In genomic region chr15:9073067-9073608, GRCm38 (mm10) we compare ENCODE assay signal across 8 mouse cellular contexts. TPM values are rescaled to one million over a fixed set of nuclear protein-coding genes. Genes with fewer than 3 reads are reported as not detected.
DNase-seq lines count a peak whose midpoint lies in the region; ATAC-seq and TF ChIP-seq lines count a peak whose summit lies in the region.

No protein-coding gene starts in this region.

- no peak for TF ChIP-seq POLR2A in small intestine, adult 2 months (IDR thresholded peaks at IDR 0.05; ENCODE audit: low read depth, low read length)

- 21% methylated on average over 12 of the region's 12 CpGs for WGBS in lung, postnatal 0 days
- 65% methylated on average over 12 of the region's 12 CpGs for WGBS in forebrain, embryonic 11.5 days
- 52% methylated on average over 12 of the region's 12 CpGs for WGBS in limb, embryonic 11.5 days
- WGBS in small intestine, adult 2 months: 7% methylated on average over 12 of the region's 12 CpGs

- peak overlapping the region; percentile 86 for H3K4me2 ChIP-seq in lung, postnatal 0 days (replicated peaks; ENCODE audit: low read depth, low read length)
- H3K4me2 ChIP-seq in forebrain, embryonic 11.5 days (ENCODE audit: low read depth, low read length, severe bottlenecking): peak overlapping the region; percentile 73; the same call in 1 of the 2 replicates
- H3K4me2 ChIP-seq in limb, embryonic 11.5 days (ENCODE audit: low read depth, severe bottlenecking): peak overlapping the region; percentile 69; the same call in 1 of the 2 replicates

- ATAC-seq in lung, postnatal 0 days: no peak
- no peak for ATAC-seq in forebrain, embryonic 11.5 days (replicated peaks; ENCODE audit: low FRiP score)
- no peak for ATAC-seq in limb, embryonic 11.5 days (ENCODE audit: insufficient number of reproducible peaks, low FRiP score, low TSS enrichment, low read depth)

- H3K27me3 ChIP-seq in lung, postnatal 0 days (replicated peaks; ENCODE audit: insufficient read depth, low read length): no peaks in the 10 kb centered on the region
- H3K27me3 ChIP-seq in forebrain, embryonic 11.5 days (ENCODE audit: control insufficient read depth, insufficient read depth, low read length): no peaks in the 10 kb centered on the region
- no peaks in the 10 kb centered on the region for H3K27me3 ChIP-seq in limb, embryonic 11.5 days (ENCODE audit: control insufficient read depth, insufficient read depth, low read length)
- H3K27me3 ChIP-seq in small intestine, adult 2 months (ENCODE audit: control insufficient read depth, insufficient read depth, low read length): no peaks in the 10 kb centered on the region

- TF ChIP-seq EP300 in lung, postnatal 0 days (IDR thresholded peaks at IDR 0.05): 0 out of 2 replicates have a peak, but pooled peaks have one; percentile 4

- peak overlapping the region; percentile 71; the same call in 1 of the 2 replicates for H3K4me3 ChIP-seq in lung, postnatal 0 days (ENCODE audit: low read depth, low read length)
- H3K4me3 ChIP-seq in forebrain, embryonic 11.5 days (ENCODE audit: low read depth, low read length): no peak overlapping the region; the same call in 1 of the 2 replicates
- H3K4me3 ChIP-seq in limb, embryonic 11.5 days (ENCODE audit: low read depth, low read length): no peak overlapping the region
- H3K4me3 ChIP-seq in small intestine, adult 2 months (ENCODE audit: low read depth, low read length): peak overlapping the region; percentile 35; the same call in 1 of the 2 replicates

- H3K4me1 ChIP-seq in lung, postnatal 0 days (ENCODE audit: insufficient read depth, low read depth, low read length): peaks cover 21% of the 10 kb centered on the region
- H3K4me1 ChIP-seq in forebrain, embryonic 11.5 days (replicated peaks; ENCODE audit: control insufficient read depth, insufficient read depth, low read length): peaks cover 4% of the 10 kb centered on the region; the same call in 1 of the 2 replicates
- H3K4me1 ChIP-seq in limb, embryonic 11.5 days (ENCODE audit: control insufficient read depth, insufficient read depth, low read length): no peaks in the 10 kb centered on the region; the same call in 1 of the 2 replicates
- peaks cover 13% of the 10 kb centered on the region for H3K4me1 ChIP-seq in small intestine, adult 2 months (ENCODE audit: control insufficient read depth, insufficient read depth, insufficient read length, low read length)

- no peak for TF ChIP-seq CTCF in lung, postnatal 0 days (IDR thresholded peaks at IDR 0.05)
- TF ChIP-seq CTCF in small intestine, adult 2 months (IDR thresholded peaks at IDR 0.05; ENCODE audit: extremely low read depth, insufficient read length, insufficient replicate concordance, low read depth, low read length): no peak

- intact Hi-C loops in left cerebral cortex, postnatal 25 days (cut with DNase I): no loop called here

- H3K9me3 ChIP-seq in lung, postnatal 0 days (ENCODE audit: low read length): no peaks in the 10 kb centered on the region
- H3K9me3 ChIP-seq in forebrain, embryonic 11.5 days (ENCODE audit: control insufficient read depth, low read length): no peaks in the 10 kb centered on the region
- no peaks in the 10 kb centered on the region for H3K9me3 ChIP-seq in limb, embryonic 11.5 days (ENCODE audit: control insufficient read depth, low read length)

- DNase-seq in lung, postnatal 0 days (ENCODE audit: low spot score): no peak
- no peak for DNase-seq in lung, postnatal 25 days (ENCODE audit: low spot score)
- no peak for DNase-seq in forebrain, embryonic 11.5 days (ENCODE audit: low spot score)
- DNase-seq in limb, embryonic 11.5 days (ENCODE audit: low spot score): no peak
- DNase-seq in urinary bladder, postnatal 36 days (ENCODE audit: low spot score in 2 of 2): no peak
- DNase-seq in left cerebral cortex, postnatal 25 days (ENCODE audit: low spot score in 2 of 2): no peak
- DNase-seq in cerebellum, postnatal 4 days (ENCODE audit: low spot score in 2 of 2): no peak

- H3K27ac ChIP-seq in lung, postnatal 0 days (ENCODE audit: low read length): peak overlapping the region; percentile 57
- H3K27ac ChIP-seq in forebrain, embryonic 11.5 days (ENCODE audit: low read depth, low read length): no peak overlapping the region
- H3K27ac ChIP-seq in limb, embryonic 11.5 days (replicated peaks; ENCODE audit: low read depth, low read length): no peak overlapping the region
- peak overlapping the region; percentile 51; the same call in 1 of the 2 replicates for H3K27ac ChIP-seq in small intestine, adult 2 months (ENCODE audit: insufficient read depth, low read depth, low read length)

- H3K9ac ChIP-seq in lung, postnatal 0 days (replicated peaks; ENCODE audit: low read depth): no peak overlapping the region
- no peak overlapping the region for H3K9ac ChIP-seq in forebrain, embryonic 11.5 days (ENCODE audit: low read length)
- no peak overlapping the region for H3K9ac ChIP-seq in limb, embryonic 11.5 days (ENCODE audit: low read length)

- H3K36me3 ChIP-seq in lung, postnatal 0 days (ENCODE audit: insufficient read depth, low read length): no peaks in the 10 kb centered on the region
- no peaks in the 10 kb centered on the region for H3K36me3 ChIP-seq in forebrain, embryonic 11.5 days (ENCODE audit: control insufficient read depth, insufficient read depth, low read length)
- no peaks in the 10 kb centered on the region for H3K36me3 ChIP-seq in limb, embryonic 11.5 days (ENCODE audit: control insufficient read depth, insufficient read depth, low read length)
- no peaks in the 10 kb centered on the region for H3K36me3 ChIP-seq in small intestine, adult 2 months (ENCODE audit: control insufficient read depth, insufficient read depth, low read length)

RNA-seq across cellular contexts. Expression of gene Nadk2, which starts 2.1 kb away (rescaled TPM):
- polyA plus RNA-seq in lung, postnatal 0 days (2015; fragmentation: Nextera tagmentation; extraction: Ambion mirVana): 20.0 and 21.9 TPM in 2 replicates
- 37.1 and 38.2 TPM in 2 replicates for polyA plus RNA-seq in forebrain, embryonic 11.5 days (2014; fragmentation: Nextera tagmentation; extraction: Ambion mirVana)
- polyA plus RNA-seq in limb, embryonic 11.5 days (2014; fragmentation: Nextera tagmentation; extraction: Ambion mirVana): 34.5 and 37.2 TPM in 2 replicates
- polyA plus RNA-seq in small intestine, adult 2 months (2012; rRNA removed): 12.2 and 13.6 TPM in 2 replicates
- total RNA-seq in left cerebral cortex, postnatal 25 days (2021): 10 to 100 TPM; 44.7 TPM

Comparison
In these comparisons a context has a peak if more than half of its experiments do, and no peak if none do; other contexts are left out.
1. H3K27ac ChIP-seq: peak in lung, postnatal 0 days (single experiment) and small intestine, adult 2 months (single experiment); none in forebrain, embryonic 11.5 days (single experiment) and limb, embryonic 11.5 days (single experiment).
2. H3K4me3 ChIP-seq: peak in lung, postnatal 0 days (single experiment) and small intestine, adult 2 months (single experiment); none in forebrain, embryonic 11.5 days (single experiment) and limb, embryonic 11.5 days (single experiment).
3. Peak in every context shown above with its lines, with median percentiles within 50 percentile points of each other: H3K4me2 ChIP-seq.